Mouse (Mus musculus): Measurements from ENCODE around the gene Ykt6.
"Not testable (repeated sequence)": the region's sequence is repeated elsewhere in the genome, so short reads cannot be mapped to it uniquely, and the experiment has no call there.

The Ykt6 gene

GRCm38 (mm10) chr11:5955546-5956276 is at the start of gene Ykt6:
Ykt6 (plus strand) TSS chr11:5955693.
- peak; percentile 95 for DNase-seq

GRCm38 (mm10) chr11:5905778-5906518 is 49.5 kb upstream of the Ykt6 start:
- DNase-seq, result no peak

- no peak for DNase-seq
Observed at GRCm38 (mm10) chr11:5907096-5907495, 48.4 kb upstream of the Ykt6 start.

GRCm38 (mm10) chr11:5908642-5909041 is 46.9 kb upstream of the Ykt6 start:
- no peak for DNase-seq

GRCm38 (mm10) chr11:5912635-5913034 is 42.9 kb upstream of the Ykt6 start:
- peak; percentile 78 for DNase-seq

GRCm38 (mm10) chr11:5913256-5913655 is 42.2 kb upstream of the Ykt6 start:
- no peak for DNase-seq

GRCm38 (mm10) chr11:5913936-5914335 is 41.6 kb upstream of the Ykt6 start:
- DNase-seq, result no peak

- DNase-seq, result no peak
Observed at GRCm38 (mm10) chr11:5914940-5915339, 40.6 kb upstream of the Ykt6 start.

GRCm38 (mm10) chr11:5915429-5916177 is 39.9 kb upstream of the Ykt6 start:
- no peak for DNase-seq

- DNase-seq, result peak; percentile 67
Observed at GRCm38 (mm10) chr11:5916178-5916548, 39.3 kb upstream of the Ykt6 start.

- no peak for DNase-seq
Observed at GRCm38 (mm10) chr11:5918111-5918510, 37.4 kb upstream of the Ykt6 start.

- DNase-seq, result no peak
Observed at GRCm38 (mm10) chr11:5919606-5920005, 35.9 kb upstream of the Ykt6 start.

GRCm38 (mm10) chr11:5920323-5920960 is 35.1 kb upstream of the Ykt6 start:
- DNase-seq, result no peak

- DNase-seq, result no peak
Observed at GRCm38 (mm10) chr11:5924699-5925098, 30.8 kb upstream of the Ykt6 start.

- DNase-seq, result no peak
Observed at GRCm38 (mm10) chr11:5926696-5927220, 28.7 kb upstream of the Ykt6 start.

GRCm38 (mm10) chr11:5930578-5930977 is 24.9 kb upstream of the Ykt6 start:
- DNase-seq, result no peak

- DNase-seq, result not testable (repeated sequence)
Observed at GRCm38 (mm10) chr11:5931947-5932346, 23.5 kb upstream of the Ykt6 start.

- DNase-seq, result not testable (repeated sequence)
Observed at GRCm38 (mm10) chr11:5934531-5934930, 21.0 kb upstream of the Ykt6 start.

- DNase-seq, result no peak
Observed at GRCm38 (mm10) chr11:5942966-5943365, 12.5 kb upstream of the Ykt6 start.

GRCm38 (mm10) chr11:5945096-5945495 is 10.4 kb upstream of the Ykt6 start:
- no peak for DNase-seq

GRCm38 (mm10) chr11:5947796-5948195 is 7.7 kb upstream of the Ykt6 start:
- no peak for DNase-seq

GRCm38 (mm10) chr11:5948546-5949250 is 6.8 kb upstream of the Ykt6 start:
- no peak for DNase-seq

Measured in cerebellum, adult 11-12 months (tissue).